Mouse (Mus musculus) gastrocnemius, adult 18-20 months (tissue): ENCODE measurements around the gene Maml2. TPM values are rescaled to one million over a fixed set of nuclear protein-coding genes. Genes with fewer than 3 reads are reported as not detected.

ENCODE experiments used
- DNase-seq: peaks from one replicate; pipeline ENCODE4 v3.0.0; 2021; ENCODE audit warnings: low spot score
- total RNA-seq, 2 experiments: library from RNA; stranded (reverse); gene quantifications; 2 replicates each; pipeline ENCODE4 v1.2.3; 2021

Maml2 gene
- total RNA-seq, 2 experiments from 2014 or later = 2.3 to 2.6 TPM

DNA sequence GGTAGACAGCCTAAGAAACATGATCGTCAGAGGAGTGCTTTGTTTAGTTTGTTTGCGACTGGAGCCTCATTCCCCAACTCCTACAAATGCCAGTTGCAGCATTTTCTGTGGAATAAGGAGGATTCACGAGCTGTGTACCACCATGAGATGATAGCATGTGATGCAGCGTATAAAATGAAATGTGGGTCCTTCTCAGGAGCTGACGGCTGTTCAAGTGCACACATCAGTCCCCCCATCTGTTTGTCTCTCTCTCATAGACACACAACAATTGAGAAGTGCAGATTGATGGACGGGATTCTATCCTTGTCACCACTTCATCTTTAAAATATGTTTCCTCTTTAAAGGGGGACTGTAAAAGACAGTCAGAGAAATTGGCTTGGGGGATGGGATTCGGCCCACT, 12.1 kb downstream of the Maml2 start:
- no peak for DNase-seq

DNA sequence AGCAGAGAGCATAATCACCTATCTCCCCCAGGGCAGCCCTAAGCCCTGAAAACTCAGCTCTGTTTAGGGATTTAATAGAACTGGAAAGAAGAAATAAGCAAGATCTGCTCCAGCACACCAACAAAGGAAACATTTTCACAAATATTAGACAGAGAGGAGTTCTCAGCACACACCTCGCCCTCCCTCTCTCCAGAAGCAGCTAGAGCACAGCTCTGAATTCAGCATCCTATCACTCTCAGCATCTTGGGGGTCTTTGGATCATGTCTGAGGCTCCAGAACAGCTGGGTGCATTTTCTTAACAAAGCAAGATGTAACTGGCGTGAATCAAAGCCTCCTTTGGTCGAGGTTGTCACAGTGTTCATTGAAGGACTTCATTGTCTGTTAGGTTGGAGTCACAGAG, 12.5 kb downstream of the Maml2 start:
- DNase-seq = no peak

DNA sequence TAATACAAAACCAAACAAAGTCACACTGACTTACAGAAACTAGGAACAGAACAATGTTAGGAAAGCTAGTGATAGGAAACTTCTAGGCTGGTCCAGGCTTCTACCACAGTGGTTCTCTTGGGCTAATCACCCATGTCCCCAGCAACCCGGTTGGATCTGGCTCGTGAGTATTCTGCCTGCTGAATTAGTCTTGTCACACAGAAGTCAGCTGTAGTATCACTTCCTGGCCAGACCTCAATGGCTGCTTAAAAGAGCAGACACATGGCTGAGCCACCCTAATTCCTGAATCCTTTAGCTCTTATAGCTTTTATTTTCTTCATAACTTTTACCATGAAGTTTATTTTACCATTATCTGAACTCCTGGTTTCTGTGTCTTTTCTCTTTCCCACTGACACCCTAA, 13.3 kb downstream of the Maml2 start:
- no peak for DNase-seq

DNA sequence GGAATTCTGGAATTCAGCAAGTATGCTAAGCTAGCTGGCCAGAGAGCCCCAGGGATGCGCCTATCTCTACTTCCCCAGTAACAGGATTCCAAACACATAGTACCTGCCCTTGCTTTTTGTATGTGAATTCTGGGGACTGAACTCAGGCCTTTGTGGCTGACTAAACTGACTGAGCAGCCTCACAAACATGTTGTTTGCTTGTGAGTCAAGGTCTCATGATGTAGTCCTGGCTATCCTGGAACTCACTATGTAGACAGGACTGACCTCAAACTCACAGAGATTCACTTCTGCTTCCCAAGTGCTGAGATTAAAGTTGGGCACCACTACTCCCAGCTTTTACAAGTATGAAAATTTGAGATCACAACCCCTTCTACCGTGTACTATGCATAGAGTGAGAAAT, 16.2 kb downstream of the Maml2 start:
- no peak for DNase-seq

DNA sequence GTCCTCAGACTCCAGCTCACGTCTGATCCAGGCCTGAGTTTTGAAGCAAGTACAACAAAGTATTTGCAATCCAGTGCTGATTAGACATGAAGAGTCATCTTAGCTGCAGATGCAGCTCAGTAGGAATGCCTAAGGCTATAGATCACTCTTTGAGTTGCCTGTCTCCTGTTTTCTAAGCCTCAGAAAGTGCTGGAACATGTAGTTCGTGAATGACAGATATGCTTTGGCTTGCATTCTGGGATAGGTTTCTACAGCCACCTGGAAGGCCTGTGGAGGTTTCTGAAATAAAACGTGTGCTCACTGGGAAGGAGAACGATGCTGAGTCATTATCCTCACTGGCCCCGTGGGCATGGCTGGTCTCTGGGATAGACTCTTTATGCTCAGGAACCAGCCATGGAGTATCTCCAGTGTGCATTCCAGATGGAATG, 16.8 kb downstream of the Maml2 start:
- DNase-seq = no peak

DNA sequence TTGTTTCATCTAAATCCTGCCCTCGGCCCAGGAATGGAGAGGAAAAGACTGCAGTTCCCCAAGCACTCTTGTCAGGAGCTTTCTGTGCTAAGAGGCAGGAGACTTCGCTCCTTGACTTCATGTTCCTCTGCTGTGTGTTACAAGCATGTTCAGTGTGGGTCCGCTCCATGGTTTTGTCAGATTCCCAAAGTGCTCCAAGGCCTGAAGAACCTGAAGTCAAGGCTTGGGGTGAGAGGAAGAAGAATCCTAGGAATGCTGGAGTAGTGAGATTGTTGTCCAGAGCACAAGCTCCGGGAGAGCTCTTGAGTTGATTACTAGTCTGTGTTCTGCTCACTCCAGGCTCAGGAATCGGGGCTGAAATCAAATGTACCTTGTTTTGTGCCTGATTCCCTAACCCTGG, 17.6 kb downstream of the Maml2 start:
- no peak for DNase-seq

DNA sequence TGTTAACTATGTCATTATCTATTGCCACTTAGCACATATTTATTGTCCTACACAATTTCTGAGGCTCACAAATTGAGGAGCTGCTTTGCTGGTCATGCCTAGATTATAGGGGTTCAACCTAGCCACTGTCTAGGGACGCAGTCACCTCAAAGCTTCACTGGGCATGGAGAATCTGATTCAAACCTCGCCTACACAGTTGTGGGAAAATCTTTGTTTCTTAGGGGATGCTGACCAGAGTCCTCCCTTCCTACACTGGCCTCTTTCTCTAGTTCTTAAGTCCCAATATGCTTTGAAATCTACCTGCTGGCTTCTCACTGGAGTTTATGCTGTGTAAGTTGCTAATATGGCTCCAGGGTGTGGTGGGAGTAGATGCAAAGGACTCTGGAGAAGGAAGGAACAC, 21.8 kb downstream of the Maml2 start:
- no peak for DNase-seq

DNA sequence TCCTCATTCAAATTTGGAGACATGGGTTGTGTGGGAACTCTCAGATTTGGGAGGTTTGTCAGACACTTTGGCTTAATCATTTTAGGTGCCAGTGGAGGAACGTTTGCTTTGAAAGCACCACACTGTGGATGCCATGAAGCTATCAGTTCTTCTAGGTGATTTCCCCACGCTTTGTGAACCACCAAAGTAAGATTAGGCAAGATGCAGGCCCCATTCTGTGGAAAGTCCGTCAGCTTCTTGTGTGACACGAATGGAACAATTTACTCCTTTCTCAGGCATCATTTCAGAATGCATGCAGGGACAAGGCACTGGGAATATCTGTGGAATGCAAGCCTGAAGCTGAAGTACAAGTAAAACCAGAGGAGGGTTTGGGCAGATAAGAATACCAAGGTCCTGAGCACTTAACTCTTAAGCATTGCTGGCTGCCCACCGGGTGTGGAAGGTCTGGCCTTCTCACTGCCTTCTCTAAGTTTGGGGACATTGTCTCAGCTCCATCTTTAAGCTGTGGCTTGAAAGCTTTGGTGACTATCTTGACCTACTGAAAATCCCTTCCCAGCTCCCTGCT, 23.1 kb downstream of the Maml2 start:
- DNase-seq = no peak

DNA sequence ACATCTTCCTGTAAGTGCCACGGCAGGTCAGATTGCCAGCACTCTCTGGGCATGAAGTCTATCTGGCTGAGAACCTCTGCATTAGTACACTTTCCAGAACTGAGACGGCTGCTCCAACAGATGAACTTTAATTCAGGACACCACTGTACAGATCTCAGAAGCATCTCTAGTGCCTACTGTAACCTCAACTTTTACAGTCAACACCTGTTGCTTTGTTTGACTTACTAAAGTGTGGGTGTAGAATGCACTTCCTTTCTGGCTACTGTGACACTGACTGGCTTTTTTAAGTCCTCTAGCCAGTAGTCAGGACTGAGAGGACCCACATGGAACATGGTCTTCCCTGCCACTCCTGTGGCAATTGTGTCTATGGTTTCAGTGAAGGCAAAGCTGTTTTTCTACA, 25.3 kb downstream of the Maml2 start:
- DNase-seq = no peak

DNA sequence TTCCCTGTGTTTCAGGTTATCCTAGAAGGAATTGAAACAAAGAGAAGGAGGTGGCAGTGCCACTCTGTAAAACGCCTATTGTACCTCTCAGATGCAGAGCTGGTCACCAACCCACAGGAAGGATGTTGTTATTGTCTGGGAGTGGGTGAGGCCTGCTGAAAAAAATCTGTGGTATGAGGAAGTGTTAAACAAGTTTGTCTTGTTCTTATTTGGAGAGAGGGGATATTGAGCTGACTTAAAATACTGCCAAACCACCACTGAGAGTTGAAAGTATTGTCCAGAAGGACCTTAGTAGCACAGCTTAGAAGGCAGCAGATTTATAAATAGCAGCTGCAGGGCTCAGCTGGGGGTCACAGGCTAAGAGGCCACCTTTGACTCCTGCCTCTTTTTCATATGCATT, 25.9 kb downstream of the Maml2 start:
- no peak for DNase-seq

DNA sequence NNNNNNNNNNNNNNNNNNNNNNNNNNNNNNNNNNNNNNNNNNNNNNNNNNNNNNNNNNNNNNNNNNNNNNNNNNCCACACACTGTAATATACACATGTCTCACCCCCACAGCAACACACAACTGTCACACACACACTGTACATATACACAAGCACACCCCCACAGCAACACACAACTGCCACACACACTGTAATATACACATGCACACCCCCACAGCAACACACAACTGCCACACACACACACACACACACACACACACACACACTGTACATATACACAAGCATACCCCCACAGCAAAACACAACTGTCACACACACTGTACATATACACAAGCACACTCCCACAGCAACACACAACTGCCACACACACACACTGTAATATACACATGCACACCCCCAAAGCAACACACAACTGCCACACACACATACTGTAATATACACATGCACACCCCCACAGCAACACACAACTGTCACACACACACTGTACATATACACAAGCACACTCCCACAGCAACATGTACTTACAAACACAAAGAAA, 116.5 kb downstream of the Maml2 start:
- DNase-seq = no peak

DNA sequence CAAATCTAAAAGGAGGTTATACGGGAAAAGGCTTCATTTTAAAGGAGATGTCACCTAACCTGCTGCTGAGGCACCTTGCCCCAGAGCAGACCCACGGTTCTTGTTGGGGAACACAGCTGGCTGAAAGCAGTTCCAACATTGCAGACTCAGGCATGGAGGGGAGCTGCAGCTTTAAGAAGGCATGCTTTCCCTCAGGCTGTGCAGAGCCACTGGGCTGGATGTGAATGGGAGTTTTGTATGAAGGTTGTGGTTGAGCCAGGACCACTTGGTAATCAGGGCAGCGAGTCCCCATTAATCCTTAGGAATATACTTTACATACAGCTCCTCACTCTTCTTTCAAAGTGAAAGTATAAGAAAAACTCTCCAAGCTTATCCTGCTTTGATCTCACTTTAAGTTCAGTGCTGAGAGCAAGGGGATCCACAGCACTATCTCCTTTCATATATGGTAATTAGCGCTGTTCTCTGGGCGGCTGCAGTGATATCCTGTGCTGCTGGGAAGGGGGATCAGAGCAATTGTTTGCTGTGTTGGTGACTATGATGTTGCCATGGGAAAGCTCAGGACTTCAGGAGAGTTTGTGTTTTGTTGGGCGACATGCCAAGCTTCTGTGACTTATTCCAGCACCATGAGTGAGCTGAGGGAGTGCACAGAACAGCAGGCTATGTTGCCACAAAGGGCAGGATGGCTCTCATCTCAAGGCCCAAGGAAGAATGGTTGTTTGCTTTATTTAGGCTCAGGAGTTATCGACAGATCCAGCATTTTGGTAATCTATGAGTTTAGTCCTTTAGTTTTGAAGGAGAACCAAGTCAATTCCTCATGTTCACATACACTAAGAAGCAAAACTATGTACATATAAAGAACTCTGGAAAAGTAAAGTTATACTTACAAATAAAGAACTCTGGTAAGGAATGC, 127.5 kb downstream of the Maml2 start:
- peak; percentile 50 for DNase-seq

DNA sequence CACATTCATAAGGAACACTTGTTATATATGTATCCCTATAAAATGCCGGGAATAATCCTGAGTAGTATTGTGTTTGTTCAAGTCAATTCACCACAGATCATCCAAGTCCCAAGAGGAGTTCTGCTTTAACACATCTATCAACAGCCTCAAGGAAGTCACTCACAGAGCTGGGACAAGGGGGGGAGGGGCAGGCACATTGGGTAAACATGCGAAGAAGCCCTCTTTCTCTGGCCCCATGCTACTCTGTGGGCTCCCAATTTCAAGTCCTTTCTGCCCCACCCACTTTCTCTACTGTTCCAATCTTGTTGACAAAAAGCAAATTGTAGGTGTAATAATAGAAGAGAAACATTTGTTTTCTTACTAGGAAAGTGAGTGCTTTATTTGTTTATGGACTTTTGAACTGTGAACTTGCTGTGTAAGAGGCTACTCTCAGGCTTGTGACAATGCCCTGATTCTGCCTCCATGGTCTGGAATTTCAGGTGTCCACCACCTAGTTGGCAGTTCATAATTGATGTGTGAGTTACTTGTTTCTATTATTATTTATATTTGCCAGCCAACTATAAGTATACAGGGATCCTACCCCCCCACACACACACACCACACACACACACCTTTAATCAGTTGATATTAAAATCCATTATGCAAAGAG, 131.8 kb downstream of the Maml2 start:
- no peak for DNase-seq

DNA sequence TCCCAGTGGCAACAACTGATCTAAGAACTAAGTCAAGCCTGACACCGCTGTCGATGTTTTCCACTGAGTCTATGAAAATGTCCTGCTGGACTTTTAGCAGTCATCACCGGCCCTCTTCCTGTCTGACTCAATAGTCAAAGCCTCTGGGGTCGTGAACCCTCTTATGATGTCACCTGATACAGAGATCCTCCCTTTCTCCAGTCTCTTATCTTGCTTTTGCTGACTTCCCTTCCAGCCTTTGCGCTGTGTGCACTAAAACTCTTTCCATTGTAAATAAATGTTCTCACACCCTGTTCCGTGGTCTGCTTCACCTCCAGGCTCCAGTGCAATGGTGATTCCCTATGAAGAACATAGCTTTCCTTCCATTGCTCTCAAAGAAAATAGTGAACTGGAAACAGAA, 132.5 kb downstream of the Maml2 start:
- DNase-seq = no peak

DNA sequence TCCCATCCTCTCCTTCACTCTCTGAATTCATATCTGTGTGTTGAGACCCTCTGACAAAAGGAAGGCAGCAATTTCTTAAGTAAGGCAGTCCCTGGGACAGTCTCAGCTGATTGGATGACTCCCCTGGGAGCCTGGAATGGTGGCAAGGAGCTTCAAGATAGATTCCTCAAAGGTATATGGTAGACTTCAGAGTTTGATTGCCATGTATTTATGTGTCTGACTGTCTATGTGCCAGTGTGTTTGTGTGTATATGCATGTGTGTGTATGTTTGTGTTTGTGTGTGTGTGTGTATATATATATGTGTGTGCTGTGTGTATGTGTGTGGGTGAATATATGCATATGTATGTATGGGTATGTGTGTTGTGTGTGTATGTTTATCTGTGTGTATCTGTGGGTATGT, 133.0 kb downstream of the Maml2 start:
- DNase-seq = no peak

DNA sequence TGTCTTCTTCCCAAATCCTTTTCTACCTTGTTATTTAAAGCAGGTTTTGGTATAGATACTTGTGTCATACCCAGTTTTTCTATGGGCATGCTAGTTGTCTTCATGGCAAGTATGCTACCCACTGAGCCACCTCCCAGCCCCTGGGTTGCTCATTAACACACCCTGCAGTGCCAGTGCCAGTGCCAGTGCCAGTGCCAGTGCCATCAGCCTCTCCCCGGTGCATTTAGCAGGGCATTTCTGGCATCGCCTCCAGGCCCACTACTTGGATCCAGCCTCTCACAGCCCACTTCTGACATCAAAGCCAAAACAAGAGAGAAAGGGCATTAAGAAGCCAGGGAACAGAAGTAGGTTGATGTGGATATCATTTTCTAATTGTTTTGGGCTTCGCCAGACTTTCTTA, 133.9 kb downstream of the Maml2 start:
- no peak for DNase-seq

DNA sequence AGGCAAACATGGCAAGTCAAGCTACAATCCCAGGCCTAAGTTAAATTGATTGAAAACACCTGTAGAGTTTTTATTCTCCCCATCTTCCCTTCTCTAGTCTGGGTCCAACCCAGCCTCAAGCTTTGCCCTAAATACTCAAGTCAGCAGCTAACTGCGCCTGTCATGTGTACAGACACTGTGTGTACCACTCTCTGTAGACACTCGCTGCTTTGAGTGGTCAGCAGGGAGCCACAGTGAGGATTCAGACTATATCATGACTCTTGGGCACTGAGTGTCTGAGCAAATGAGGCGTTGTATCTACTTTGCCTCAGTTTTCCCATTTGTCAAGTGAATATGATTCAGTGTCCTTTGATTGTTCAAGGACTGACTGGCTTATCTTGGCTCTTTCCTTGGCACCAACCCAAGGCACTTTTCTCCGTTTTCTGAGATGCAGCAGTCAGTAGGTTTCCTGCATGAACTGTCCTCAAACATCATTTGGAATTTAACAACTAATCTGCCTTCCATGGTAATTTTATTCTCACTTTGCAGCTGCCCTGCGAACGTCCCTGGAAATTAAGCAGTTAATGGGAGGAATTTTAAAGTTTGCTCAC, 135.8 kb downstream of the Maml2 start:
- no peak for DNase-seq

DNA sequence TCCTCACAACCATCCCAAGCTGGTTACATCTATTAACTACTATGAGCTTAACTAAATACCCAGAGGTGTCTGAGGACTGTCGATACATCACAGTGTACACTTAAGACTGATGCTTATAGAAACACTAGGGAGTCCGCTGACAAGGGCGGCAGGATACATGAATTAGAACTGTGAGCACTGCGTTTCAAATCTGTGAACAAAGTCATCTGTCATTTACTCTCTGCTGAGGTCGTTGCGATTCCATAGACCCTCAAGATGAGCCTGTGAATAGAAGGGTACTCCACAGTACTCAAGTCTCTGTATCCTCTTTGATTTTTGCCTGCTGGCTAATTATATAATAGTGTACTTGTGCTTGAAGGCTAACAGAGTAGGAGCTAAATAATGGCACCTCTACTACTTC, 143.2 kb downstream of the Maml2 start:
- no peak for DNase-seq

DNA sequence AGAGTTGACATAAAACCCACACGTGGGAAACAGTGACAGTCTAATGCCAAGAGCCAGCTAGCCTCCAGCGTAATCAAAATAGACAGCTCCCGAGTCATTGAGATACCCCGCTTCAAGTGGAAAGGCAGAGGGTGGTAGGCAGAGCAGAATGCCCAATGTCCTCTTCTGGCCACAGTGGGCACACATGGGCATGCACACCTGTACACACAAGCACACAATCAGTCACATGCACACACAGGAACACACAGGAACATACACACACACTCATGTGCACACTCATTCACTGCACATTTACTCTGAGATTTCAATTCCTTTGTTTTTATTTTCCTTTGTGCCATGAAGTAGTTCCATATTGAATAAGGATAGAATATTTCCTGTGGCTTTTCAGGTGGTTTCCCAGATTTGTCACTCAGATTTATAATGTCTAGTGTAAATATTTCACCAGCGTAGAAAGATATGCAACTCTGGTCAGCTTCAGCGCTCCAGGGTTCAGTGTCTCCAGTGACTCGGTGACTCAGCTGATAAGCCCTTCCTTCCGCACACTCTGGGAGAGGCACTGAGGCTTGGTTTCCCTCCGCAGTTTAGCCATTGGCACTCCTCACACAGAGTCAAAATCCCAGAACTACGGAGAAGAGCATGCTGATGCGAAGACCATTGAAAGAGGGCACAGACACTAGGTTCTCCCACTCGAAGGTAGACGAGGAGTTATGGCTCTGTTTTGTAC, 144.4 kb downstream of the Maml2 start:
- DNase-seq = no peak

DNA sequence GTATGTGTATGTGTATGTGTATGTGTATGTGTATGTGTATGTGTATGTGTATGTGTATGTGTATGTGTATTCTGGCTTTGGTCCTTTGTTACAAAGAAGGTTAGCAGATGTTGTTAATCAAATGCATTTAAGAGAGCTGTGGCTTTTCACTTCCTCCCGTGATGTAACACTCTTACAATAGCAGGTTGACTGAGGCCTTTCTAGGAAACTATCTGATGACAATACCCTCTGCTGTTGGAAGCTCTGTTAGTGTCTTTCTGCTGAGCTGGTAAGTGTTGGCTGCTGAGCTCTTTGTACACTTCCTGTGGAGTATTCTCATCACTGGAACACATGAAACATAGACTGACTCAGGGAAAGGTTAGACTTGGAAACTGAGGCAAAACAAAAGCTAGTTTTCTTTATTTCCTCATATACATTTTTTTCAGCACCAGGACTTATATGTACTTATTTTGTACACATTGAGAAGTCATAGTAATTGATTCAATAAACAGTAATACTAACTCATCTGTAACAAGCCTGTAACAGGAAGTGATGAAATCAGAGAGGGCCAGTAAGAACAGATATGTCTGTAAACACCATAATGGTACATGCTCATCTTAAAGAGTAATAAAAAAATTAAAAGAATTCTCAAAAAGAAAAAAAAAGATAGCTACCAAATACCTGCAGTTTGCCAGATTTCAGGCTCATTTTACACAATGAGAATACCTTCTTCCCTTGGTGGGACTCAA, 145.9 kb downstream of the Maml2 start:
- DNase-seq = no peak

DNA sequence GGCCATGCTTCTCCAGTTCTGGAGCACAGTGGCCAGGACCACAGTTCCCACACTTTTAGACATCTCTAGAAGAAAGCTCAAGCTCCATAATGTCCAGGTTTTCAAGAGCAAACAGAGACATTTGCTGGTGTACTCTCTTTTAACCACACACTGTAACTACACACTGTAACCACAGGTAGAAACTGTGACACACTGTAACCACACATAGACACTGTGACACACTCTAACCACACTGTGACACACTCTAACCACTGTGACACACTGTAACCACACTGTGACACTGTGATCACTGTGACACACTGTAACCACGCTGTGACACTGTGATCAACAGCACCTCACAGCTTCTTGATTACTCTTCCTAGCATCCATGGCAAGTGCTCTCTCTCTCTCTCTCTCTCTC, 148.5 kb downstream of the Maml2 start:
- DNase-seq = no peak
